Mouse (Mus musculus) liver, postnatal 0 days (tissue): ENCODE measurements around the gene Klf3.

Experiments
- CTCF ChIP-seq: sonication (generic); IDR thresholded peaks from 2 replicates; pipeline ENCODE4 v1.5.1; 2016; ENCODE audit warnings: antibody characterized with exemption, low read depth
- EP300 ChIP-seq: IDR thresholded peaks from 2 replicates; pipeline ENCODE4 v1.6.1; 2016; ENCODE audit warnings: antibody characterized with exemption, low read depth, mild to moderate bottlenecking

GRCm38 (mm10) chr5:64835295-64835694, 32.1 kb downstream of the Klf3 start:
- TF ChIP-seq CTCF: no peak
- no peak for TF ChIP-seq EP300
